In the genomic region with DNA sequence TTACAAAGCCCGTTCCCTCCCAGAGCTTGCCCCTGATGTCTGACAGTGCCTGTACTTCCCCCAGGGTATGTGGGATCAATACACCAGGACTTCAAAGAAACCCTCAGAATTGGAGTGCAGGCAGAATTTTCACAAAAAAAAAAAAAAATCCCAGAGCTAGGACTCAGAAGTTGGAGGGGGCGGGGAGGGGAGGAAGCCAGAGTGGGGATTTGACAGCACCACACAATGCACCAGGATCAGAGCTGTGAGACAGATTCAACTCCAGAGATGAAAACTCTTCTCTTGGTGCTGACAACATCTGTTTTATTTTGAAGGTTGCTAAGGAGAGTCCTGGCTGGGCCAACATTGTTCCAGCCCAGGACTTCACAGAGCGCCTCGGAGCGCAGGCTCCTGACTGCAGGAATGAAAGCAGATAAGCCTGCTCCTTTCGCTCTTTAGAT, we compare ENCODE assay signal across 8 mouse cellular contexts. TPM values are rescaled to one million over a fixed set of nuclear protein-coding genes. Genes with fewer than 3 reads are reported as not detected.
DNase-seq lines count a peak whose midpoint lies in the region; ATAC-seq and TF ChIP-seq lines count a peak whose summit lies in the region.
"Had no signal": no experiment of that assay in that cellular context is flagged by ENCODE, and none has a peak within 500 bp of the region (broad histone marks: within the 10 kb centered on the region; RNA-seq: fewer than 3 reads in every experiment).

No protein-coding gene starts in this region.

- intact Hi-C loops in left cerebral cortex, postnatal 14 days (cut with DNase I): no loop called here

- 44% methylated on average over 6 of the region's 6 CpGs for WGBS in embryonic facial prominence, embryonic 12.5 days
- 44% methylated on average over 6 of the region's 6 CpGs for WGBS in hindbrain, postnatal 0 days

- peak overlapping the region; percentile 70 for H3K27ac ChIP-seq in embryonic facial prominence, embryonic 12.5 days
- H3K27ac ChIP-seq in hindbrain, postnatal 0 days: no peak overlapping the region

- peaks cover 40% of the 10 kb centered on the region for H3K4me1 ChIP-seq in embryonic facial prominence, embryonic 12.5 days
- H3K4me1 ChIP-seq in hindbrain, postnatal 0 days (ENCODE audit: insufficient read depth, low read length): peaks cover 16% of the 10 kb centered on the region
- H3K4me1 ChIP-seq: megakaryocyte, embryonic 14.5 days had no signal

- no peak for TF ChIP-seq POLR2A in myocyte (IDR thresholded peaks at IDR 0.05; ENCODE audit: insufficient read length, low read depth)

- H3K9ac ChIP-seq in embryonic facial prominence, embryonic 12.5 days: no peak overlapping the region
- no peak overlapping the region for H3K9ac ChIP-seq in hindbrain, postnatal 0 days (replicated peaks; ENCODE audit: low read length)

- ATAC-seq in embryonic facial prominence, embryonic 12.5 days (ENCODE audit: insufficient number of reproducible peaks, insufficient read depth, low FRiP score, low TSS enrichment): 0 out of 2 replicates have a peak, but pooled peaks have one; percentile 23
- ATAC-seq in hindbrain, postnatal 0 days: 0 out of 2 replicates have a peak, but pooled peaks have one; percentile 28

- H3K4me3 ChIP-seq in embryonic facial prominence, embryonic 12.5 days: no peak overlapping the region
- no peak overlapping the region for H3K4me3 ChIP-seq in hindbrain, postnatal 0 days (ENCODE audit: low read length)
- no peak overlapping the region for H3K4me3 ChIP-seq in myocyte
- H3K4me3 ChIP-seq: megakaryocyte, embryonic 14.5 days had no signal

- H3ac ChIP-seq in myocyte (ENCODE audit: control insufficient read depth, insufficient read length): no peak overlapping the region

- peak; percentile 66 to 82 for DNase-seq in heart, adult 18-20 months
- no peak for DNase-seq in hindbrain, postnatal 0 days (ENCODE audit: low spot score)
- no peak for DNase-seq in cerebellum, postnatal 36 days
- no peak for DNase-seq in adrenal gland, adult 2 months
- no peak for DNase-seq in left cerebral cortex, postnatal 14 days (ENCODE audit: low spot score in 2 of 2)

- H3K27me3 ChIP-seq in embryonic facial prominence, embryonic 12.5 days: no peaks in the 10 kb centered on the region
- H3K27me3 ChIP-seq in hindbrain, postnatal 0 days (ENCODE audit: insufficient read depth, low read length): no peaks in the 10 kb centered on the region
- no peaks in the 10 kb centered on the region for H3K27me3 ChIP-seq in myocyte (ENCODE audit: control insufficient read depth, insufficient read depth, insufficient read length)

- no peaks in the 10 kb centered on the region for H3K9me3 ChIP-seq in embryonic facial prominence, embryonic 12.5 days
- H3K9me3 ChIP-seq in hindbrain, postnatal 0 days (ENCODE audit: low read length): no peaks in the 10 kb centered on the region
- H3K9me3 ChIP-seq: megakaryocyte, embryonic 14.5 days had no signal

- TF ChIP-seq CTCF in hindbrain, postnatal 0 days (IDR thresholded peaks at IDR 0.05; ENCODE audit: low read depth): no peak

- H3K4me2 ChIP-seq in embryonic facial prominence, embryonic 12.5 days (replicated peaks): no peak overlapping the region
- H3K4me2 ChIP-seq in hindbrain, postnatal 0 days (ENCODE audit: low read depth, low read length): no peak overlapping the region
- H3K4me2 ChIP-seq in myocyte (ENCODE audit: low read depth): peak overlapping the region; percentile 63

- H3K36me3 ChIP-seq in embryonic facial prominence, embryonic 12.5 days: peaks cover 15% of the 10 kb centered on the region
- no peaks in the 10 kb centered on the region for H3K36me3 ChIP-seq in hindbrain, postnatal 0 days (ENCODE audit: insufficient read depth, low read length)
- no peaks in the 10 kb centered on the region for H3K36me3 ChIP-seq in myocyte (ENCODE audit: control insufficient read depth, insufficient read depth)

- H3K79me2 ChIP-seq in myocyte (ENCODE audit: control insufficient read depth, insufficient read depth): no peaks in the 10 kb centered on the region

TF ChIP-seq in myocyte, 11 proteins besides CTCF, POLR2A, EP300 and RAD21:
- TF ChIP-seq TCF12 (IDR thresholded peaks at IDR 0.05; ENCODE audit: insufficient read depth, poor library complexity, severe bottlenecking) (no peak), POLR2AphosphoS2 (IDR thresholded peaks at IDR 0.05; ENCODE audit: insufficient read length, low read depth) (no peak), CEBPB (IDR thresholded peaks at IDR 0.05; ENCODE audit: insufficient read depth, poor library complexity, severe bottlenecking) (no peak)
TF ChIP-seq in myocyte: peak in this region for 0.

RNA-seq across cellular contexts. Expression of a gene that starts 39.3 kb away (rescaled TPM):
- 5.4 and 6.3 TPM in 2 replicates for polyA plus RNA-seq in embryonic facial prominence, embryonic 12.5 days (2016; fragmentation: Nextera tagmentation; extraction: Ambion mirVana)
- 10 to 100 TPM; 19.8 to 21.3 TPM for total RNA-seq in heart, adult 18-20 months (2021)
- total RNA-seq in hindbrain, postnatal 0 days (2014; rRNA removed): 51.0 and 52.5 TPM in 2 replicates
- polyA plus RNA-seq in hindbrain, postnatal 0 days (2015; fragmentation: Nextera tagmentation; extraction: Ambion mirVana): 3.9 and 4.1 TPM in 2 replicates
- 62.8 TPM for polyA plus RNA-seq in myocyte (2012; fragmentation: generic; extraction: Trizol)
- 10 to 100 TPM; 29.1 to 48.4 TPM for total RNA-seq in adrenal gland, adult 2 months (2021)
- 13.5 and 16.5 TPM in 2 replicates for polyA plus RNA-seq in adrenal gland, adult 2 months (2012; rRNA removed)
- total RNA-seq in left cerebral cortex, postnatal 14 days (2021): 10 to 100 TPM; 40.8 to 47.1 TPM

RNA-seq across cellular contexts. Expression of a gene that starts 41.5 kb away (rescaled TPM):
- polyA plus RNA-seq in embryonic facial prominence, embryonic 12.5 days (2016; fragmentation: Nextera tagmentation; extraction: Ambion mirVana): 0.06 and 0.13 TPM in 2 replicates
- under 1 TPM; 0.10 to 0.15 TPM for total RNA-seq in heart, adult 18-20 months (2021)
- total RNA-seq in hindbrain, postnatal 0 days (2014; rRNA removed): 0.36 and 0.68 TPM in 2 replicates
- 0.13 TPM in 1 of 2 replicates, not detected in the other for polyA plus RNA-seq in hindbrain, postnatal 0 days (2015; fragmentation: Nextera tagmentation; extraction: Ambion mirVana)
- not detected for polyA plus RNA-seq in myocyte (2012; fragmentation: generic; extraction: Trizol)
- under 1 TPM; 0.20 to 0.24 TPM for total RNA-seq in adrenal gland, adult 2 months (2021)
- polyA plus RNA-seq in adrenal gland, adult 2 months (2012; rRNA removed): 0.04 and 0.13 TPM in 2 replicates
- total RNA-seq in left cerebral cortex, postnatal 14 days (2021): under 1 TPM; 0.34 to 0.40 TPM

Comparison
In these comparisons a context has a peak if more than half of its experiments do, and no peak if none do; other contexts are left out.
1. DNase-seq: peak in heart, adult 18-20 months (2 of 2); none in hindbrain, postnatal 0 days (single experiment), cerebellum, postnatal 36 days (0 of 2), adrenal gland, adult 2 months (single experiment) and left cerebral cortex, postnatal 14 days (0 of 2).